ENCODE assay signal across 9 mouse cellular contexts in the genomic region with DNA sequence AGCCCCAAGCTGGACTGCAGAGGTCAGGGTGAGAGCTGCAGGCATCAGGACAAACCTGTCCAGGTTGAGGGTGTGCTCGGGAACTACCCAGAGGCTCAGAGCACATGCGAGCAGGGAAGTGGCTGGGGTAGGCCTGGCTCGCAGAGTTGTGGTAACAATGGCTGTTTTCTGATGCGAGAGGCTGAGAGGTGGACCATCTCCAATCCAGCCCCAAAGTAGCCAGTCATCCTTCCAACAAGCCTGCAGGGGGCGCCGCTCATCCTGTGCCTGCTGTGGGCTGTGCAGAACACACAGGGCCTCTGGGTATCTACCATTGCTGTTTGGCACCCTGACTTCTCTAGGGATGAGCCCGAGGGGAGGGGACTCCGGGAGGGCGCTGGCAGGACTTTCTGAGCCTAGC. TPM values are rescaled to one million over a fixed set of nuclear protein-coding genes. Genes with fewer than 3 reads are reported as not detected.
DNase-seq lines count a peak whose midpoint lies in the region; ATAC-seq lines count a peak whose summit lies in the region.
"Had no signal": no experiment of that assay in that cellular context is flagged by ENCODE, and none has a peak within 500 bp of the region (broad histone marks: within the 10 kb centered on the region; RNA-seq: fewer than 3 reads in every experiment).

No protein-coding gene starts in this region.

- WGBS in midbrain, embryonic 11.5 days = 68% methylated on average over 9 of the region's 9 CpGs
- 60% methylated on average over 9 of the region's 9 CpGs for WGBS in midbrain, embryonic 16.5 days
- WGBS in heart, embryonic 10.5 days = 62% methylated on average over 9 of the region's 9 CpGs

- no peaks in the 10 kb centered on the region for H3K36me3 ChIP-seq in midbrain, embryonic 11.5 days (ENCODE audit: control insufficient read depth, insufficient read depth, low read length)
- H3K36me3 ChIP-seq in midbrain, embryonic 16.5 days (ENCODE audit: control insufficient read depth, insufficient read depth, low read length) = no peaks in the 10 kb centered on the region
- H3K36me3 ChIP-seq in heart, embryonic 10.5 days = no peaks in the 10 kb centered on the region

- no peak overlapping the region for H3K4me2 ChIP-seq in midbrain, embryonic 11.5 days
- H3K4me2 ChIP-seq in midbrain, embryonic 16.5 days (ENCODE audit: low read length) = no peak overlapping the region

- ATAC-seq in midbrain, embryonic 11.5 days (ENCODE audit: low FRiP score) = no peak
- ATAC-seq in midbrain, embryonic 16.5 days = no peak
- ATAC-seq: Patski had no signal

- no peak overlapping the region for H3K4me3 ChIP-seq in midbrain, embryonic 11.5 days (ENCODE audit: low read depth, low read length)
- H3K4me3 ChIP-seq in midbrain, embryonic 16.5 days (ENCODE audit: low read depth, low read length) = no peak overlapping the region
- H3K4me3 ChIP-seq in heart, embryonic 10.5 days = no peak overlapping the region

- DNase-seq in embryo, embryonic 10.5 days (ENCODE audit: low spot score) = peak; percentile 50
- no peak for DNase-seq in embryo, embryonic 9.5 days (ENCODE audit: extremely low spot score)
- peak; percentile 86 for DNase-seq in midbrain, embryonic 11.5 days (ENCODE audit: low spot score, missing footprints)
- DNase-seq in induced T-regulatory cell, adult 2 months (ENCODE audit: low read depth) = peak; percentile 79
- DNase-seq in thymus, postnatal 0 days (ENCODE audit: low spot score) = peak; percentile 68
- DNase-seq in gastrocnemius, postnatal 25 days = no peak
- DNase-seq in heart, embryonic 10.5 days (ENCODE audit: low spot score) = no peak

- no peak overlapping the region for H3K9ac ChIP-seq in midbrain, embryonic 11.5 days (ENCODE audit: low read length)
- H3K9ac ChIP-seq in midbrain, embryonic 16.5 days (ENCODE audit: low read depth, low read length) = no peak overlapping the region

- H3K9me3 ChIP-seq in midbrain, embryonic 11.5 days (ENCODE audit: control insufficient read depth, low read length) = no peaks in the 10 kb centered on the region
- H3K9me3 ChIP-seq in midbrain, embryonic 16.5 days (replicated peaks; ENCODE audit: control insufficient read depth, low read length, poor library complexity, severe bottlenecking) = no peaks in the 10 kb centered on the region
- no peaks in the 10 kb centered on the region for H3K9me3 ChIP-seq in heart, embryonic 10.5 days

- no peak overlapping the region for H3K27ac ChIP-seq in midbrain, embryonic 11.5 days (ENCODE audit: low read depth, low read length)
- H3K27ac ChIP-seq in midbrain, embryonic 16.5 days (ENCODE audit: low read length) = no peak overlapping the region
- H3K27ac ChIP-seq in heart, embryonic 10.5 days = no peak overlapping the region

- no peaks in the 10 kb centered on the region for H3K27me3 ChIP-seq in midbrain, embryonic 11.5 days (ENCODE audit: control insufficient read depth, insufficient read depth, low read length)
- no peaks in the 10 kb centered on the region for H3K27me3 ChIP-seq in midbrain, embryonic 16.5 days (ENCODE audit: control insufficient read depth, insufficient read depth, low read depth, low read length)
- H3K27me3 ChIP-seq in heart, embryonic 10.5 days (ENCODE audit: insufficient read depth, poor library complexity, severe bottlenecking) = no peaks in the 10 kb centered on the region
- H3K27me3 ChIP-seq: Patski had no signal

- H3K4me1 ChIP-seq in midbrain, embryonic 11.5 days (ENCODE audit: control insufficient read depth, insufficient read depth, low read length) = no peaks in the 10 kb centered on the region
- 0 out of 2 replicates have a peak, but pooled peaks cover 4% of the 10 kb centered on the region for H3K4me1 ChIP-seq in midbrain, embryonic 16.5 days (ENCODE audit: control insufficient read depth, insufficient read depth, low read length)
- H3K4me1 ChIP-seq in heart, embryonic 10.5 days = peaks cover 38% of the 10 kb centered on the region

RNA-seq across cellular contexts. Expression of gene Sh3bgrl3, which starts 8.9 kb away (rescaled TPM):
- 308 and 312 TPM in 2 replicates for polyA plus RNA-seq in midbrain, embryonic 11.5 days (2014; fragmentation: Nextera tagmentation; extraction: Ambion mirVana)
- 421 and 430 TPM in 2 replicates for polyA plus RNA-seq in midbrain, embryonic 16.5 days (2015; fragmentation: Nextera tagmentation; extraction: Ambion mirVana)
- 1,143 and 1,161 TPM in 2 replicates for polyA plus RNA-seq in thymus, postnatal 0 days (2015; fragmentation: Nextera tagmentation; extraction: Ambion mirVana)
- total RNA-seq in gastrocnemius, postnatal 25 days (2021) = 10 to 100 TPM; 19.1 to 26.6 TPM
- polyA plus RNA-seq in heart, embryonic 10.5 days (2016; fragmentation: Nextera tagmentation; extraction: Ambion mirVana) = 188 and 243 TPM in 2 replicates

RNA-seq across cellular contexts. Expression of gene Ubxn11, which starts 17.3 kb away (rescaled TPM):
- 3.0 and 4.7 TPM in 2 replicates for polyA plus RNA-seq in midbrain, embryonic 11.5 days (2014; fragmentation: Nextera tagmentation; extraction: Ambion mirVana)
- polyA plus RNA-seq in midbrain, embryonic 16.5 days (2015; fragmentation: Nextera tagmentation; extraction: Ambion mirVana) = 18.4 and 19.0 TPM in 2 replicates
- polyA plus RNA-seq in thymus, postnatal 0 days (2015; fragmentation: Nextera tagmentation; extraction: Ambion mirVana) = 15.1 and 15.2 TPM in 2 replicates
- 1 to 10 TPM; 1.0 to 1.3 TPM for total RNA-seq in gastrocnemius, postnatal 25 days (2021)
- polyA plus RNA-seq in heart, embryonic 10.5 days (2016; fragmentation: Nextera tagmentation; extraction: Ambion mirVana) = 2.6 and 2.9 TPM in 2 replicates

RNA-seq across cellular contexts. Expression of gene Cd52, which starts 24.8 kb away (rescaled TPM):
- 4.3 and 4.7 TPM in 2 replicates for polyA plus RNA-seq in midbrain, embryonic 11.5 days (2014; fragmentation: Nextera tagmentation; extraction: Ambion mirVana)
- 0.92 and 2.1 TPM in 2 replicates for polyA plus RNA-seq in midbrain, embryonic 16.5 days (2015; fragmentation: Nextera tagmentation; extraction: Ambion mirVana)
- 1,124 and 1,206 TPM in 2 replicates for polyA plus RNA-seq in thymus, postnatal 0 days (2015; fragmentation: Nextera tagmentation; extraction: Ambion mirVana)
- total RNA-seq in gastrocnemius, postnatal 25 days (2021) = 1 to 10 TPM in 1 of 2 experiments, under 1 TPM in 1; 0.61 to 1.2 TPM
- polyA plus RNA-seq in heart, embryonic 10.5 days (2016; fragmentation: Nextera tagmentation; extraction: Ambion mirVana) = 1.7 and 4.2 TPM in 2 replicates
- polyA plus RNA-seq: Patski had no signal

RNA-seq across cellular contexts. Expression of gene Crybg2, which starts 59.0 kb away (rescaled TPM):
- 0.89 and 0.98 TPM in 2 replicates for polyA plus RNA-seq in midbrain, embryonic 11.5 days (2014; fragmentation: Nextera tagmentation; extraction: Ambion mirVana)
- polyA plus RNA-seq in midbrain, embryonic 16.5 days (2015; fragmentation: Nextera tagmentation; extraction: Ambion mirVana) = 3.8 and 6.6 TPM in 2 replicates
- polyA plus RNA-seq in thymus, postnatal 0 days (2015; fragmentation: Nextera tagmentation; extraction: Ambion mirVana) = 6.1 and 6.4 TPM in 2 replicates
- total RNA-seq in gastrocnemius, postnatal 25 days (2021) = not detected
- polyA plus RNA-seq in heart, embryonic 10.5 days (2016; fragmentation: Nextera tagmentation; extraction: Ambion mirVana) = 0.78 and 2.7 TPM in 2 replicates

Comparison
In these comparisons a context has a peak if more than half of its experiments do, and no peak if none do; other contexts are left out.
1. DNase-seq: peak in embryo, embryonic 10.5 days (single experiment), midbrain, embryonic 11.5 days (single experiment), induced T-regulatory cell, adult 2 months (single experiment) and thymus, postnatal 0 days (single experiment); none in embryo, embryonic 9.5 days (single experiment), gastrocnemius, postnatal 25 days (single experiment) and heart, embryonic 10.5 days (single experiment).
2. RNA of gene Cd52, which starts 24.8 kb away (polyA plus RNA-seq): 1,124 to 1,206 TPM in thymus, postnatal 0 days; 4.3 to 4.7 TPM in midbrain, embryonic 11.5 days, 1.7 to 4.2 TPM in heart, embryonic 10.5 days and 0.92 to 2.1 TPM in midbrain, embryonic 16.5 days; every median in the first group is over 100 times any median in the second.